In genomic region chr11:67999629-68000028, GRCm38 (mm10) we compare ENCODE assay signal across 11 mouse cellular contexts. TPM values are rescaled to one million over a fixed set of nuclear protein-coding genes. Genes with fewer than 3 reads are reported as not detected.
DNase-seq lines count a peak whose midpoint lies in the region; ATAC-seq and TF ChIP-seq lines count a peak whose summit lies in the region.
"Had no signal": no experiment of that assay in that cellular context is flagged by ENCODE, and none has a peak within 500 bp of the region (broad histone marks: within the 10 kb centered on the region; RNA-seq: fewer than 3 reads in every experiment).

No protein-coding gene starts in this region.

- ATAC-seq in CD4-positive, CD25-positive, alpha-beta regulatory T cell, adult 4 months, result no peak
- no peak for ATAC-seq in hindbrain, postnatal 0 days
- ATAC-seq in granulocyte monocyte progenitor cell, adult 5-6 weeks (replicated peaks; ENCODE audit: poor library complexity, severe bottlenecking), result no peak

- WGBS in hindbrain, postnatal 0 days, result 63% methylated on average over 5 of the region's 5 CpGs
- WGBS in hindbrain, embryonic 10.5 days, result 76% methylated on average over 5 of the region's 5 CpGs

- TF ChIP-seq POLR2A in brain, embryonic 14.5 days (IDR thresholded peaks at IDR 0.05; ENCODE audit: borderline replicate concordance, extremely low read depth, insufficient read depth, insufficient read length, poor library complexity, severe bottlenecking), result no peak

- no peak overlapping the region for H3K9ac ChIP-seq in hindbrain, postnatal 0 days (replicated peaks; ENCODE audit: low read length)
- H3K9ac ChIP-seq: embryonic facial prominence, embryonic 12.5 days had no signal

- H3K4me1 ChIP-seq in hindbrain, postnatal 0 days (ENCODE audit: insufficient read depth, low read length), result no peaks in the 10 kb centered on the region
- no peaks in the 10 kb centered on the region; the same call in 1 of the 2 replicates for H3K4me1 ChIP-seq in hindbrain, embryonic 10.5 days (replicated peaks)
- H3K4me1 ChIP-seq: embryonic facial prominence, embryonic 12.5 days had no signal

- peak; percentile 13 for DNase-seq in CD4-positive, CD25-positive, alpha-beta regulatory T cell, adult 2 months (ENCODE audit: low read depth, low spot score)
- DNase-seq in hindbrain, postnatal 0 days (ENCODE audit: low spot score), result peak; percentile 75
- no peak for DNase-seq in hindbrain, embryonic 10.5 days (ENCODE audit: low spot score)
- peak; percentile 65 for DNase-seq in 3T3-L1 (ENCODE audit: low read depth, low spot score)
- DNase-seq in brain, embryonic 14.5 days (ENCODE audit: low read depth), result peak; percentile 59
- DNase-seq in adrenal gland, postnatal 14 days, result no peak
- DNase-seq: kidney, adult 8-10 months had no signal

- no peak overlapping the region for H3K4me2 ChIP-seq in hindbrain, postnatal 0 days (ENCODE audit: low read depth, low read length)
- H3K4me2 ChIP-seq: embryonic facial prominence, embryonic 12.5 days had no signal

- no peaks in the 10 kb centered on the region for H3K9me3 ChIP-seq in hindbrain, postnatal 0 days (ENCODE audit: low read length)
- no peaks in the 10 kb centered on the region for H3K9me3 ChIP-seq in hindbrain, embryonic 10.5 days
- H3K9me3 ChIP-seq: embryonic facial prominence, embryonic 12.5 days had no signal

- H3K36me3 ChIP-seq in hindbrain, postnatal 0 days (ENCODE audit: insufficient read depth, low read length), result no peaks in the 10 kb centered on the region
- no peaks in the 10 kb centered on the region for H3K36me3 ChIP-seq in hindbrain, embryonic 10.5 days
- H3K36me3 ChIP-seq: embryonic facial prominence, embryonic 12.5 days had no signal

- no peak overlapping the region for H3K27ac ChIP-seq in hindbrain, postnatal 0 days
- H3K27ac ChIP-seq in hindbrain, embryonic 10.5 days, result no peak overlapping the region
- H3K27ac ChIP-seq: embryonic facial prominence, embryonic 12.5 days had no signal

- H3K27me3 ChIP-seq in hindbrain, postnatal 0 days (ENCODE audit: insufficient read depth, low read length), result no peaks in the 10 kb centered on the region; the same call in 1 of the 2 replicates
- no peaks in the 10 kb centered on the region for H3K27me3 ChIP-seq in hindbrain, embryonic 10.5 days (ENCODE audit: insufficient read depth, poor library complexity, severe bottlenecking)
- H3K27me3 ChIP-seq: embryonic facial prominence, embryonic 12.5 days had no signal

- H3K4me3 ChIP-seq in hindbrain, postnatal 0 days (ENCODE audit: low read length), result no peak overlapping the region
- no peak overlapping the region for H3K4me3 ChIP-seq in hindbrain, embryonic 10.5 days
- H3K4me3 ChIP-seq: embryonic facial prominence, embryonic 12.5 days had no signal

- TF ChIP-seq CTCF in hindbrain, postnatal 0 days (IDR thresholded peaks at IDR 0.05; ENCODE audit: low read depth), result peak; percentile 76
- TF ChIP-seq CTCF in brain, embryonic 14.5 days (IDR thresholded peaks at IDR 0.05; ENCODE audit: borderline replicate concordance, extremely low read depth, insufficient read depth, insufficient read length), result peak; percentile 48; the same call in 1 of the 2 replicates

RNA-seq across cellular contexts. Expression of gene Stx8, which starts 33.6 kb away (rescaled TPM):
- 10 to 100 TPM; 51.2 to 57.7 TPM for polyA plus RNA-seq in CD4-positive, CD25-positive, alpha-beta regulatory T cell, adult 4 months (2017; shearing (Covaris generic))
- 9.2 and 10.8 TPM in 2 replicates for total RNA-seq in hindbrain, postnatal 0 days (2014; rRNA removed)
- polyA plus RNA-seq in hindbrain, postnatal 0 days (2015; fragmentation: Nextera tagmentation; extraction: Ambion mirVana), result 62.5 and 65.8 TPM in 2 replicates
- polyA plus RNA-seq in hindbrain, embryonic 10.5 days (2016; fragmentation: Nextera tagmentation; extraction: Ambion mirVana), result 50.7 and 57.5 TPM in 2 replicates
- 20.6 and 23.4 TPM in 2 replicates for polyA plus RNA-seq in brain, embryonic 14.5 days (2012; rRNA removed)
- 28.4 and 51.5 TPM in 2 replicates for total RNA-seq in granulocyte monocyte progenitor cell, adult 5-6 weeks (2014; fragmentation: Nextera tagmentation)
- 25.2 and 28.6 TPM in 2 replicates for total RNA-seq in granulocyte monocyte progenitor cell, adult 5-6 weeks (2017)
- total RNA-seq in adrenal gland, postnatal 14 days (2021), result 28.5 and 35.5 TPM in 2 replicates

RNA-seq across cellular contexts. Expression of gene Cfap52, which starts 34.2 kb away (rescaled TPM):
- not detected for polyA plus RNA-seq in CD4-positive, CD25-positive, alpha-beta regulatory T cell, adult 4 months (2017; shearing (Covaris generic))
- 1.6 and 3.3 TPM in 2 replicates for total RNA-seq in hindbrain, postnatal 0 days (2014; rRNA removed)
- 4.6 and 5.5 TPM in 2 replicates for polyA plus RNA-seq in hindbrain, postnatal 0 days (2015; fragmentation: Nextera tagmentation; extraction: Ambion mirVana)
- polyA plus RNA-seq in hindbrain, embryonic 10.5 days (2016; fragmentation: Nextera tagmentation; extraction: Ambion mirVana), result 2.3 and 5.4 TPM in 2 replicates
- 2.3 and 3.2 TPM in 2 replicates for polyA plus RNA-seq in brain, embryonic 14.5 days (2012; rRNA removed)
- not detected in 2 replicates for total RNA-seq in granulocyte monocyte progenitor cell, adult 5-6 weeks (2014; fragmentation: Nextera tagmentation)
- not detected in 2 replicates for total RNA-seq in granulocyte monocyte progenitor cell, adult 5-6 weeks (2017)
- not detected in 2 replicates for total RNA-seq in adrenal gland, postnatal 14 days (2021)
- polyA plus RNA-seq: spleen, adult 2 months had no signal

Comparison
In these comparisons a context has a peak if more than half of its experiments do, and no peak if none do; other contexts are left out.
1. DNase-seq: peak in CD4-positive, CD25-positive, alpha-beta regulatory T cell, adult 2 months (single experiment), hindbrain, postnatal 0 days (single experiment), 3T3-L1 (single experiment) and brain, embryonic 14.5 days (single experiment); none in hindbrain, embryonic 10.5 days (single experiment) and adrenal gland, postnatal 14 days (single experiment).